Mouse (Mus musculus) stomach, postnatal 0 days (tissue): Measurements from ENCODE around the gene Dnajb14. TPM values are rescaled to one million over a fixed set of nuclear protein-coding genes. Genes with fewer than 3 reads are reported as not detected.
"Not testable (repeated sequence)": the region's sequence is repeated elsewhere in the genome, so short reads cannot be mapped to it uniquely, and the experiment has no call there.

Source experiments
- ATAC-seq: fragments of 200-750 bp; cut with Nextera tagmentation; 2 replicates; pipeline ENCODE4 v1.8.0; 2017; ENCODE audit not compliant: low FRiP score, low TSS enrichment
- DNase-seq: peaks from one replicate; pipeline ENCODE4 v3.0.0-alpha.2; 2016; ENCODE audit warnings: low spot score
- H3K27ac ChIP-seq: fragments of 300-500 bp; sonication (generic); replicated peaks from 2 replicates; pipeline ENCODE4 v1.5.1; 2014; ENCODE audit warnings: mild to moderate bottlenecking, control low read depth
- H3K27me3 ChIP-seq: fragments of 300-500 bp; sonication (generic); 2 replicates; pipeline ENCODE4 v1.6.1; 2014; ENCODE audit warnings: low read length; ENCODE audit not compliant: control insufficient read depth, insufficient read depth
- H3K36me3 ChIP-seq: fragments of 300-500 bp; sonication (generic); 2 replicates; pipeline ENCODE4 v1.6.1; 2014; ENCODE audit warnings: low read length, mixed read lengths; ENCODE audit not compliant: control insufficient read depth, insufficient read depth
- H3K4me1 ChIP-seq: fragments of 300-500 bp; sonication (generic); replicated peaks from 2 replicates; pipeline ENCODE4 v1.6.1; 2014; ENCODE audit warnings: antibody characterized with exemption; ENCODE audit not compliant: control insufficient read depth, insufficient read depth
- H3K4me2 ChIP-seq: fragments of 300-500 bp; sonication (generic); replicated peaks from 2 replicates; pipeline ENCODE4 v1.6.1; 2014; ENCODE audit warnings: low read depth, mild to moderate bottlenecking, control low read depth, moderate library complexity
- H3K4me3 ChIP-seq: fragments of 300-500 bp; sonication (generic); 2 replicates; pipeline ENCODE4 v1.5.1; 2014; ENCODE audit warnings: low read depth, low read length, control low read depth
- H3K9ac ChIP-seq: fragments of 300-500 bp; sonication (generic); 2 replicates; pipeline ENCODE4 v1.6.1; 2014; ENCODE audit warnings: mild to moderate bottlenecking, low read length, control low read depth, mixed read lengths
- H3K9me3 ChIP-seq: fragments of 300-500 bp; sonication (generic); 2 replicates; pipeline ENCODE4 v1.6.1; 2016; ENCODE audit warnings: low read length; ENCODE audit not compliant: control insufficient read depth
- CTCF ChIP-seq: IDR thresholded peaks from 2 replicates; pipeline ENCODE4 v1.5.1; 2016; ENCODE audit warnings: antibody characterized with exemption, low read depth, mild to moderate bottlenecking, moderate library complexity
- EP300 ChIP-seq: optimal IDR thresholded peaks from 2 replicates; pipeline ENCODE3; 2016; ENCODE audit warnings: antibody characterized with exemption
- WGBS: fragments of 180-500 bp; shearing (Covaris S2); extraction: QIAGEN DNeasy Blood & Tissue Kit; methylation state at CpG from one replicate; pipeline ENCODE4 v1.1.7; 2014; 5-methylcytosine and 5-hydroxymethylcytosine counted together
- polyA plus RNA-seq: library from polyadenylated mRNA; unstranded; fragments of >200 nt; fragmentation: Nextera tagmentation; extraction: Ambion mirVana; gene quantifications from 2 replicates; pipeline ENCODE4 v1.2.1, GENCODE M21; 2015

The Dnajb14 gene
- polyA plus RNA-seq, 1 experiment from 2014 or later: 12.6 TPM

- WGBS: 81% methylated on average over 4 of the region's 4 CpGs
- no peaks in the 10 kb centered on the region for H3K36me3 ChIP-seq
These were observed 92.0 kb downstream of the Dnajb14 start for GRCm38 (mm10) chr3:137959456-137959855.

DNA sequence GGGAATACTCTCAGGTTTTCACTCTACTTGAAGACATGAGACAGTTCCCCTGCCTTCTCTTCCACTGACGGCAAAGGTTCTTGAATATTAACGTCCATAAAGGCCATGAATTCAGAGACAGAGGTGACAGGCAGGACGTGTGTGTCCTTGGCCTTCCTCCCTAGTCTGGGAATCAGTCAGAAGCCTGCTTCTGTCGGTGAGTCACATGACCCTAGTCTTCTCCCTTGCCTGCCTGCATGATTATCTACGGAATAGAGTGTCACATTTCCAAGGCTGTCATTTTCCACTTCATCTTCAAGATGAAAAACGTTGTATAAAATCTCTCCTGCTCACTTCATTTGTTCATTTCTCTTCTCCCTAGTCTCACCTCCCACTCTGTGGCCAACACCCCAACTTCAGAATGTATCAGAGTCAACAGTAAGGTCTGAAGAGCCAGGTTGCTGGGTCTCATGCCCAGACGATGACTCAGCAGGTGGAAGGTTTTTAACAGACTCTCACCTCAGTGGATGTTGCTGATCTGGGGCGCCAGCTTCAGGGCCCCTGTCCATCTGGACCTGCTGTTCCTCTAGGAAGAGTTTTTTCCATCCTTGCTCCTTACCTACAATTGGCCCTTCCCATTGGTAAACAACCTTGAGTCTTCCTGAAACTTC is 94.4 kb downstream of the Dnajb14 start:
- H3K27ac ChIP-seq: no peak overlapping the region
- DNase-seq: peak; percentile 31
- H3K4me1 ChIP-seq: no peaks in the 10 kb centered on the region
- no peak overlapping the region for H3K4me3 ChIP-seq
- H3K4me2 ChIP-seq: no peak overlapping the region
- TF ChIP-seq CTCF (no peak), EP300 (no peak)
- H3K9me3 ChIP-seq: no peaks in the 10 kb centered on the region
- no peaks in the 10 kb centered on the region for H3K36me3 ChIP-seq
- 55% methylated on average over 8 of the region's 8 CpGs for WGBS
- ATAC-seq: peak; percentile 62; the same call in 1 of the 2 replicates
- H3K27me3 ChIP-seq: no peaks in the 10 kb centered on the region
- no peak overlapping the region for H3K9ac ChIP-seq

More at GRCm38 (mm10) chr3:137959456-137959855, 92.0 kb downstream of the Dnajb14 start:
- Histone ChIP-seq H3K27ac (no peak overlapping the region), H3K9ac (no peak overlapping the region), H3K4me2 (no peak overlapping the region), H3K9me3 (no peaks in the 10 kb centered on the region), H3K4me3 (no peak overlapping the region), H3K27me3 (no peaks in the 10 kb centered on the region), H3K4me1 (no peaks in the 10 kb centered on the region; the same call in 1 of the 2 replicates)
- DNase-seq: no peak
- TF ChIP-seq CTCF (no peak), EP300 (no peak)
- no peak for ATAC-seq

GRCm38 (mm10) chr3:137963508-137963907 is 96.0 kb downstream of the Dnajb14 start:
- Histone ChIP-seq H3K36me3 (no peaks in the 10 kb centered on the region), H3K27me3 (no peaks in the 10 kb centered on the region), H3K9ac (no peak overlapping the region), H3K27ac (no peak overlapping the region), H3K9me3 (no peaks in the 10 kb centered on the region), H3K4me1 (no peaks in the 10 kb centered on the region), H3K4me2 (no peak overlapping the region), H3K4me3 (no peak overlapping the region)
- ATAC-seq: no peak
- WGBS: 72% methylated on average over 8 of the region's 8 CpGs
- no peak for TF ChIP-seq CTCF
- no peak for DNase-seq

- not testable (repeated sequence) for DNase-seq, H3K4me2 ChIP-seq, H3K4me1 ChIP-seq, H3K36me3 ChIP-seq, H3K27ac ChIP-seq, H3K9me3 ChIP-seq, H3K4me3 ChIP-seq, ATAC-seq, H3K9ac ChIP-seq, H3K27me3 ChIP-seq
- WGBS: 73% methylated on average over 1 of the region's 1 CpGs
These were observed 96.5 kb downstream of the Dnajb14 start for GRCm38 (mm10) chr3:137964014-137964413.

Other genes starting within 250 kb of the Dnajb14 start
- gene Ddit4l, start 246.1 kb upstream of the Dnajb14 start, polyA plus RNA-seq: 3.3 and 4.2 TPM in 2 replicates
- gene Gm21962, start 196.2 kb upstream of the Dnajb14 start, polyA plus RNA-seq: not detected in 2 replicates
- gene H2afz, start 3.2 kb upstream of the Dnajb14 start, polyA plus RNA-seq: 779 and 844 TPM in 2 replicates
- gene Lamtor3, start 50.8 kb downstream of the Dnajb14 start, polyA plus RNA-seq: 104 and 106 TPM in 2 replicates
- 24.0 and 26.8 TPM in 2 replicates for gene Dapp1, start 113.9 kb downstream of the Dnajb14 start, polyA plus RNA-seq
- gene 1110002E22Rik, start 197.4 kb downstream of the Dnajb14 start, polyA plus RNA-seq: 0.04 and 0.07 TPM in 2 replicates
- gene Gm5105, start 199.7 kb downstream of the Dnajb14 start, polyA plus RNA-seq: 0.06 TPM in 1 of 2 replicates, not detected in the other